Mouse (Mus musculus) CH12.LX (cell line): ENCODE data around the gene Tspan15.

Source experiments
- BHLHE40 ChIP-seq: IDR thresholded peaks from 2 replicates; pipeline ENCODE4 v1.6.1; 2011; ENCODE audit warnings: mild to moderate bottlenecking, low read depth, low read length, improper control_type of control experiment
- CTCF ChIP-seq, 2 experiments: IDR thresholded peaks in 1 of 2; conservative IDR thresholded peaks in 1 of 2; 2 replicates each; pipeline ENCODE4 v1.5.1; 2011 to 2012; ENCODE audit warnings: low read depth in 2 of 2, low read length in 2 of 2, improper control_type of control experiment in 1 of 2, inconsistent platforms in 1 of 2, mild to moderate bottlenecking in 1 of 2, moderate library complexity in 1 of 2
- E2F4 ChIP-seq: IDR thresholded peaks from 2 replicates; pipeline ENCODE4 v1.6.1; 2011; ENCODE audit warnings: low read depth, low read length, improper control_type of control experiment; ENCODE audit not compliant: insufficient replicate concordance
- EP300 ChIP-seq: IDR thresholded peaks from 2 replicates; pipeline ENCODE4 v1.6.1; 2011; ENCODE audit warnings: low read length, improper control_type of control experiment
- GABPA ChIP-seq: IDR thresholded peaks from 2 replicates; pipeline ENCODE4 v1.6.1; 2012; ENCODE audit warnings: low read depth, low read length, improper control_type of control experiment, inconsistent platforms; ENCODE audit not compliant: insufficient replicate concordance
- HCFC1 ChIP-seq: IDR thresholded peaks from 2 replicates; pipeline ENCODE4 v1.6.1; 2012; ENCODE audit warnings: low read depth, mild to moderate bottlenecking, inconsistent platforms, low read length, improper control_type of control experiment
- MAZ ChIP-seq: IDR thresholded peaks from 2 replicates; pipeline ENCODE4 v1.6.1; 2012; ENCODE audit warnings: low read depth, mild to moderate bottlenecking, inconsistent platforms, low read length, improper control_type of control experiment, moderate library complexity
- MYC ChIP-seq: IDR thresholded peaks from 2 replicates; pipeline ENCODE4 v1.6.1; 2011; ENCODE audit warnings: low read depth, mild to moderate bottlenecking, improper control_type of control experiment, low read length
- POLR2A ChIP-seq: IDR thresholded peaks from 2 replicates; pipeline ENCODE4 v1.6.1; 2011; ENCODE audit warnings: low read depth, mild to moderate bottlenecking, improper control_type of control experiment, low read length
- RCOR1 ChIP-seq: conservative IDR thresholded peaks from 2 replicates; pipeline ENCODE4 v1.6.1; 2012; ENCODE audit warnings: low read depth, mild to moderate bottlenecking, inconsistent platforms, low read length, improper control_type of control experiment
- USF1 ChIP-seq: IDR thresholded peaks from 2 replicates; pipeline ENCODE4 v1.6.1; 2014; ENCODE audit warnings: low read depth, mild to moderate bottlenecking, inconsistent platforms, low read length, improper control_type of control experiment

- TF ChIP-seq MYC = no peak
- TF ChIP-seq CTCF (conservative IDR thresholded peaks at IDR 0.05 in 1 of 2, IDR thresholded peaks at IDR 0.05 in 1 of 2; ENCODE audit: low read depth in 2 of 2, low read length in 2 of 2) = no peak
- no peak for TF ChIP-seq POLR2A
- TF ChIP-seq GABPA = no peak
- TF ChIP-seq MAZ = no peak
- TF ChIP-seq USF1 = no peak
- no peak for TF ChIP-seq E2F4
- TF ChIP-seq EP300 = no peak
- TF ChIP-seq HCFC1 = no peak
- no peak for TF ChIP-seq RCOR1
- no peak for TF ChIP-seq BHLHE40
Measured at GRCm38 (mm10) chr10:62238688-62239087, 7.6 kb upstream of the Tspan15 start.
